Mouse (Mus musculus): Measurements from ENCODE around the gene Sema3d. TPM values are rescaled to one million over a fixed set of nuclear protein-coding genes. Genes with fewer than 3 reads are reported as not detected.

Sema3d gene
- total RNA-seq, 2 experiments from 2014 or later, result 6.4 to 7.2 TPM

- DNase-seq (ENCODE audit: low spot score in 2 of 2), result no peak
- intact Hi-C loops (cut with DNase I), result no loop called here
These were observed 108.5 kb downstream of the Sema3d start for GRCm38 (mm10) chr5:12491704-12492103.

- intact Hi-C loops (cut with DNase I), result no loop called here
- no peak for DNase-seq (ENCODE audit: low spot score in 2 of 2)
These were observed 115.2 kb downstream of the Sema3d start for GRCm38 (mm10) chr5:12498227-12498928.

DNA sequence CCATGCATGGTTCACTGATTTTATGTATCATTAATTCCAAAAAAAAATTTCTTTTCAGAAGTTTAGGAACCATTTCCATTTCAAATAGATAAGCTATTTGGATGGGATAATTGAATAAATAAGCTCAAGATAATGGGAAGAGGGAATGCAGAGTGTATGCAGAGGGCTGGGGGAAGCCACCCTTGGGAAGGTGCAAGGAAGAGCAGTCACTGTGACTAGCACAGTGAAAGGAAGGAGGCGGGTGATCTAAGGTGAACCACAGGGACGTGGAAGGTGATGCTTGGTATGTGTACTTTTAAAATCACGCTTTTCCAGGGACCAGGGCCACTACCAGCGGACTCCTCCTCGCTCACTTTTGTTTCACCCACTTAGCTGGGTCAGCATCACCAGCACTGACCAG lies 115.9 kb downstream of the Sema3d start:
- intact Hi-C loops (cut with DNase I), result no loop called here
- DNase-seq (ENCODE audit: low spot score in 2 of 2), result no peak

DNA sequence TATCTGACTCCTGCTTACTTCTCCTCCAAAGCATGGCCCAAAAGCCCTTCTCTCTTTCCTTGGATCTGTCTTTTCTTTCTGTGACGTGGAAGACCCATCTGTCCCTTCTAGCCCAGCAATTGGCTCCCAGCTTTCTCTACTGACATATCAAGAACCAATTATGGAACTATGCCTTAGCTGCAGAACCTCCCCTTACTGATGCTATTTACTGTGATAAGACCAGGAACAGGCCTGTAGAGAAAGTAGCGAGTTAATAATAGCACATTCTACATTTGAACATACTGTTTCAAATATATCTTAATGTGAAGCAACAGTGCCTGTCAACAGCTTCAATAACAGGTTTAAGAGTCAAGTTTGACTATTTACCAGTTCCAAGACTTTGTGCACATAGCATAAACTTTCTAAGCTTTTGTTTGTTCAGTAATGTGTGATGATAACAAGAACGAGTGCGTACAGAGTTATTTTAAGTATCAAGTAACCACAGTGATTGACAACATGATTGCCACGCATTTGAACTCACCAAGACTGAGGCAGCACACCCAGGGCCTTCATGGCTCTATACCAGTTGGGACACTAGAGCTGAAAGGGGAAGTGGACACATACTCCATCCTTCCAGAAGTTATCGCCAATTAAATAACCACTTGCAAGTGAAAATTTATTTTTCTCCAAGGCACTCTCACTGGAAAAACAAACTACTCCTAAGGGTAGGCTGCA lies 116.8 kb downstream of the Sema3d start:
- no peak for DNase-seq (ENCODE audit: low spot score in 2 of 2)
- intact Hi-C loops (cut with DNase I), result no loop called here

GRCm38 (mm10) chr5:12512471-12512870 lies 129.3 kb downstream of the Sema3d start:
- no peak for DNase-seq (ENCODE audit: low spot score in 2 of 2)
- intact Hi-C loops (cut with DNase I), result no loop called here

- intact Hi-C loops (cut with DNase I), result no loop called here
- DNase-seq (ENCODE audit: low spot score in 2 of 2), result no peak
These were observed 132.1 kb downstream of the Sema3d start for GRCm38 (mm10) chr5:12515283-12515682.

DNA sequence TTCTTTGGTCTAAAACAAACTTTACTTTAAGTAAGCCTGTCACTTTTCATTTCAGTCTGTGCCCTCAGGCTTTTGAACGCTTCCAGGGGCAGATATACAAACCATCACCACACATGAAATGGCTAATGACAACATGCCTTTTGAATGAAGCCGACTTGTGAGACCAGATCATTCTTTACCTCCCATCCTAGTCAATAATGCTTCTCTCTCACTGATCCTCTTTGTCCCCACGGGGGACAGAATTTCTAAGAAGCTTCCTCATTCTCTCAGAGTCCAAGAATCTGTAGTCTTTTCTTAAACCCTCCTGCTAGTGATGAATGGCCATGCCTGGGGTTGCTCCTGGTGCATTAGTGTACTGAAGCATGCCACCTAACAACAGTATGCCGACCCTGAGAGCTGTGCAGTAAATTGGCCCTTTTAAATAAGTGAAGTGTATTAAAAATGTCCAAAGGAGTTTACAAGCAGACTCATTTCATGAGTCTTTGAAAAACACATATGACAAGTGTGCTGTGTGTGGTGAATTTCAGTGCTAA lies 142.1 kb downstream of the Sema3d start:
- intact Hi-C loops (cut with DNase I), result no loop called here
- DNase-seq (ENCODE audit: low spot score in 2 of 2), result no peak

- no peak for DNase-seq (ENCODE audit: low spot score in 2 of 2)
- intact Hi-C loops (cut with DNase I), result no loop called here
These were observed 145.4 kb downstream of the Sema3d start for GRCm38 (mm10) chr5:12528596-12528995.

- intact Hi-C loops (cut with DNase I), result no loop called here
- no peak for DNase-seq (ENCODE audit: low spot score in 2 of 2)
These were observed 146.6 kb downstream of the Sema3d start for GRCm38 (mm10) chr5:12529771-12530170.

GRCm38 (mm10) chr5:12541268-12541667 lies 158.1 kb downstream of the Sema3d start:
- intact Hi-C loops (cut with DNase I), result loop anchor here (5.0 kb wide), 3 partner anchors 159 to 1894 kb away; partner anchors contain the start of gene Sema3d

GRCm38 (mm10) chr5:12549046-12549669 lies 166.0 kb downstream of the Sema3d start:
- intact Hi-C loops (cut with DNase I), result no loop called here
- DNase-seq (ENCODE audit: low spot score in 2 of 2), result peak; percentile 20 to 25

More at GRCm38 (mm10) chr5:12541268-12541667, 158.1 kb downstream of the Sema3d start:
- DNase-seq (ENCODE audit: low spot score in 2 of 2), result peak; percentile 37 to 59

GRCm38 (mm10) chr5:12555401-12555800 lies 172.2 kb downstream of the Sema3d start:
- DNase-seq (ENCODE audit: low spot score in 2 of 2), result no peak
- intact Hi-C loops (cut with DNase I), result loop anchor here (5.0 kb wide), 3 partner anchors 528 to 1908 kb away; no protein-coding TSS in a partner anchor

DNA sequence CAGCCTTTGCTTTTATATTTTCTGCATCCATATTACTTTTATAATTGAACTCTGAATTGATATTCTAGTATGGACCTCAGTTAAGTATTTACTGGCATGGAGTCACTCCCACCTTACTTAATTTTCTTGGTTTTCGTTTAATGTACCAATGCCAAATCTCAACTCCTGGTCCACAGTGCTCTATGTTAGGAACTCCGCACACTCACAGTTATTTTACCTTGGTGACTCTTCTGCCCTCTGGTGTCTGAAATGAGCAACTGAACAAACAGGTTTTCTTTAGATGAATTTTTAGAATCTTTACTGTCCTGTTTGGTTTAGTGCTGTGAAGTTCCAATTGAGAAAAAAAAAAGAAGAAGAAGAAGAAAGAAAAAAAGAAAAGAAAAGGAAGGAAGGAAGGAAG lies 174.7 kb downstream of the Sema3d start:
- intact Hi-C loops (cut with DNase I), result loop anchor here (5.0 kb wide), 3 partner anchors 531 to 1911 kb away; no protein-coding TSS in a partner anchor
- peak; percentile 36 to 38 for DNase-seq (ENCODE audit: low spot score in 2 of 2)

DNA sequence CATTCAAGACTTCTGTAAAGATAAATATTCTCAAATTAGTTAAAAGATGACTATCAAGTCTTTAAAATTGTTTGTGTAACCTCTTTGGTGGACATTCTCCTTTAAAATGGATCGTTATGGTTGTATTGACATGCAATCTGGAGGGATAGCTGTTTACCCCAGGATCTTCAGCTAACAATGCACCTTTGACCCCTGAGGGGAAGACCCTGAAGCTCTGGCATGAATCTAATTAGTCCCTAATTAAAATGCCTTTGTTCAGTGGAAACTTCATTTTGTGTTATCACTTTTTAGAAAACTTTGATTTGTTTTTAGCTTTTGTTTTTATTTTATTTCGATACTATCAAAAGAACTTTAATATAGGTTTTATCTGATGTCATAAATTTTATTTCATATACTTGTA lies 178.6 kb downstream of the Sema3d start:
- no peak for DNase-seq (ENCODE audit: low spot score in 2 of 2)
- intact Hi-C loops (cut with DNase I), result loop anchor here (2.0 to 10.0 kb wide), 3 partner anchors 833 to 1067 kb away; no protein-coding TSS in a partner anchor

DNA sequence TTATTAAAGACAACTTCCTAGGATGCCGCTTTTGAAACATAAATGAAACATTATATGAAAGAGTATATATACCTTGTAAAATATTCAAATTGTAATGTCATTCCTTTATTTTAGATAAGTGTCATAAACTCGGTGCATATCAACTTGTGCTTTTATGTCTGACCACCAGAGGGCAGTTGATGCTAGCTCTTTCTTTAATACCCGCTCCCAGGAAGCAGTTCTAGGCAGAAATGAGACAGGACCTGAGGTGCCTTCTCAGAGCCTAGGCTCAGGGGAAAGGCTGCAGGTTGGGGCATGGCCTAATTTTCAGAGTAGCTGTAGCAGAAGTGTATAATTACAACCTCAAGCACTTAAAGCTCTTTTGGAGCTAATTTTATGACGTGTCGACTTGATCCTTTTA lies 179.0 kb downstream of the Sema3d start:
- peak; percentile 73 to 81 for DNase-seq (ENCODE audit: low spot score in 2 of 2)
- intact Hi-C loops (cut with DNase I), result loop anchor here (2.0 to 10.0 kb wide), 3 partner anchors 833 to 1067 kb away; no protein-coding TSS in a partner anchor

DNA sequence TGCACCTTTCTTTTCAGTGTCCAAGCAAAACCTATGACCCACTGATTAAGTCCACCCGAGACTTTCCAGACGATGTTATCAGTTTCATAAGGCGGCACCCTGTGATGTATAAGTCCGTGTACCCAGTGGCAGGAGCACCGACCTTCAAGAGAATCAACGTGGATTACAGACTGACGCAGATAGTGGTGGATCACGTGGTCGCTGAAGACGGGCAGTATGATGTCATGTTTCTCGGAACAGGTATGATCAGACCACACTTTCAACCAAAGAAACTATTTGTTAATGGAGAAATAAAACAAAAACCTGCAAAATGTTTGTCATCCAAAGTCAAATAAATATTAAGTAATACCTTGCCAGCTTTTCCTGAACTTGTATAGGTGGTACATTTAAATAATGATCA lies 179.9 kb downstream of the Sema3d start:
- no peak for DNase-seq (ENCODE audit: low spot score in 2 of 2)
- intact Hi-C loops (cut with DNase I), result loop anchor here (2.0 to 10.0 kb wide), 3 partner anchors 832 to 1066 kb away; no protein-coding TSS in a partner anchor

DNA sequence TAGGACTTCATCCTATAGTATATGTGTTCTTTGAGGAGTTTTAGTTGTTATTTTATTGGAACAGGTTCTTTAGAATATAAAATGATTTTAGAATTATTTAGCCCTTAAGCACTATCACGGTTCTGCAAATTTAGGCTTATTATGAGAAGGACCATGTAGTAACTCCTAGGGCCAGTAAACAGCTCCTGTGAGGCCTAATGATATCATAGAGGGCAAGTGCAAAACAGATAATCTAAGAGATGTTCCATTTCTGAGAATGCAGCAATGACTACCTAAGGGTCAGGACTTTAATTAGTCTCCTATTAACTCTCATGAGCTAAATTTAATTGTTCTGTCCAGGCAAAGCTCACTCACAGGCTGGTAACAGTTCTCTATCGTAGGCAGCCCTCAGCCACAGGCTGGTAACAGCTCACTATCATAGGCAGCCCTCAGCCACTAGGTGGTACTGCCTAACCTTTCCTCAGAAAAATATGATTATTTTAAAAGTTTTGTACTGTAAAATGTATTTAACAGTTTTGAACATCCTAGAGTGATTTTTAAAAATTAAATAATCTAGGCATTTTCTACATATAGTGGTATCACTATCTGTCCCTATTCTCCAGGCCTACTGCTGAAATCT lies 181.5 kb downstream of the Sema3d start:
- peak; percentile 24 to 42 for DNase-seq (ENCODE audit: low spot score in 2 of 2)
- intact Hi-C loops (cut with DNase I), result loop anchor here (5.0 to 10.0 kb wide), 2 partner anchors 830 to 1023 kb away; no protein-coding TSS in a partner anchor

- intact Hi-C loops (cut with DNase I), result loop anchor here (10.0 kb wide), 1 partner anchor 828 kb away; no protein-coding TSS in a partner anchor
- no peak for DNase-seq (ENCODE audit: low spot score in 2 of 2)
These were observed 183.4 kb downstream of the Sema3d start for GRCm38 (mm10) chr5:12566568-12566967.

- intact Hi-C loops (cut with DNase I), result no loop called here
- no peak for DNase-seq (ENCODE audit: low spot score in 2 of 2)
These were observed 191.4 kb downstream of the Sema3d start for GRCm38 (mm10) chr5:12574551-12574950.
